Mouse (Mus musculus) liver, adult 2 months (tissue): Measurements from ENCODE around the gene Olfr286. TPM values are rescaled to one million over a fixed set of nuclear protein-coding genes. Genes with fewer than 3 reads are reported as not detected.

Source experiments
- DNase-seq: peaks from one replicate; pipeline ENCODE4 v3.0.0-alpha.2; 2011; ENCODE audit warnings: low read depth, low spot score; ENCODE audit errors: extremely low read depth
- H3K27ac ChIP-seq: fragments of 200-500 bp; replicated peaks from 2 replicates; pipeline ENCODE4 v1.5.1; 2012; ENCODE audit warnings: low read depth, mild to moderate bottlenecking, control low read depth, inconsistent platforms, low read length; ENCODE audit not compliant: insufficient read depth
- H3K27me3 ChIP-seq: fragments of 200-500 bp; 2 replicates; pipeline ENCODE4 v1.6.1; 2012; ENCODE audit warnings: mild to moderate bottlenecking, moderate library complexity, low read length, inconsistent platforms; ENCODE audit not compliant: control insufficient read depth, insufficient read depth
- H3K36me3 ChIP-seq: fragments of 200-500 bp; 2 replicates; pipeline ENCODE4 v1.6.1; 2012; ENCODE audit warnings: low read length, inconsistent platforms; ENCODE audit not compliant: control insufficient read depth, insufficient read depth
- H3K4me1 ChIP-seq: fragments of 200-500 bp; 2 replicates; pipeline ENCODE4 v1.6.1; 2011; ENCODE audit warnings: low read length; ENCODE audit not compliant: control insufficient read depth, insufficient read depth
- H3K4me3 ChIP-seq: fragments of 200-500 bp; 2 replicates; pipeline ENCODE4 v1.5.1; 2011; ENCODE audit warnings: low read depth, mild to moderate bottlenecking, control low read depth, low read length, moderate library complexity; ENCODE audit not compliant: insufficient read depth
- H3K79me2 ChIP-seq: fragments of 200-500 bp; 2 replicates; pipeline ENCODE4 v1.6.1; 2012; ENCODE audit warnings: inconsistent platforms, mild to moderate bottlenecking, low read length, moderate library complexity; ENCODE audit not compliant: control insufficient read depth, insufficient read depth
- H3K9ac ChIP-seq: fragments of 200-500 bp; 2 replicates; pipeline ENCODE4 v1.6.1; 2012; ENCODE audit warnings: low read depth, mild to moderate bottlenecking, control low read depth, inconsistent platforms, low read length
- CTCF ChIP-seq: fragments of 200-500 bp; IDR thresholded peaks from 2 replicates; pipeline ENCODE4 v1.5.1; 2011; ENCODE audit warnings: low read depth, low read length, control low read depth
- POLR2A ChIP-seq: fragments of 200-500 bp; IDR thresholded peaks from 2 replicates; pipeline ENCODE4 v1.6.1; 2011; ENCODE audit warnings: low read length, control low read depth; ENCODE audit not compliant: insufficient read depth; ENCODE audit errors: extremely low read depth
- WGBS: fragments of 180-500 bp; shearing (Covaris S2); methylation state at CpG from one replicate; pipeline ENCODE4 v1.1.7; 2018; 5-methylcytosine and 5-hydroxymethylcytosine counted together
- polyA plus RNA-seq: library from polyadenylated mRNA; depleted of rRNA; stranded (reverse); fragments of >200 nt; gene quantifications from 2 replicates; pipeline ENCODE4 v1.2.3, GENCODE M21; 2012
- total RNA-seq: library from RNA; depleted of rRNA; stranded (reverse); fragments of >200 nt; gene quantifications from 2 replicates; pipeline ENCODE4 v1.2.3, GENCODE M21; 2014

The Olfr286 gene
- total and polyA plus RNA-seq, 2 experiments = not detected

DNA sequence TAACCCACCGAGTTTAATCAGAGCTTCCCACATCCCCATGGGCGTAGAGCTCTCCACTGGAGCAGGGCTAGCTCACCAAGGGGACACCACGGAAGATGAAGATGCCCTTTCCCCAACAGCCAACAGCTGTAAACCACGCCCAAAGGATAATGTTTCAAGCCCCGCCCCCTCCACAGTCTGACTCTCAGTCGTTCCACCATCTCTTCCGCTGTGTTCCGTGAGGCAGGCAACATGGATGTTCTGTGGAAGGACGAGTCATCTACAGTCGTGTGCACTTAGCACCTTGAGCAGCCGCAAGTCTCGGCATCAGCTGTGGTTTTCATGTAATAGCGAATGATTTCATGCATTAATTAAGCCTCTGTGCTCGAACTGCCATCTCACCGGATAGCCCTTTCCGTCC is 8.6 kb downstream of the Olfr286 start:
- Histone ChIP-seq H3K27ac (no peak overlapping the region), H3K79me2 (no peaks in the 10 kb centered on the region), H3K9ac (no peak overlapping the region), H3K36me3 (no peaks in the 10 kb centered on the region), H3K27me3 (0 out of 2 replicates have a peak, but pooled peaks cover 2% of the 10 kb centered on the region), H3K4me3 (no peak overlapping the region), H3K4me1 (no peaks in the 10 kb centered on the region)
- DNase-seq = no peak
- TF ChIP-seq CTCF = no peak
- no peak for TF ChIP-seq POLR2A
- 54% methylated on average over 16 of the region's 16 CpGs for WGBS

GRCm38 (mm10) chr15:98222377-98222776 is 11.9 kb downstream of the Olfr286 start:
- Histone ChIP-seq H3K4me3 (no peak overlapping the region), H3K79me2 (no peaks in the 10 kb centered on the region), H3K9ac (no peak overlapping the region), H3K27me3 (0 out of 2 replicates have a peak, but pooled peaks cover 2% of the 10 kb centered on the region), H3K36me3 (no peaks in the 10 kb centered on the region), H3K4me1 (no peaks in the 10 kb centered on the region), H3K27ac (no peak overlapping the region)
- TF ChIP-seq CTCF = no peak
- TF ChIP-seq POLR2A = no peak
- no peak for DNase-seq

GRCm38 (mm10) chr15:98220877-98221276 is 13.4 kb downstream of the Olfr286 start, which contains the start of the genes Gm44579 and Olfr287:
Gene Gm44579 (minus strand): TSS chr15:98220977.
Gene Olfr287 (minus strand): TSS chr15:98221056.
- no peak within 1 kb of the TSS for H3K27ac ChIP-seq
- 0 out of 2 replicates have a peak, but pooled peaks cover 2% of the 10 kb centered on the region for H3K27me3 ChIP-seq
- no peak within 1 kb of the TSS for H3K4me3 ChIP-seq
- DNase-seq = no peak
- no peaks in the 10 kb centered on the region for H3K79me2 ChIP-seq
- H3K4me1 ChIP-seq = no peaks in the 10 kb centered on the region
- no peaks in the 10 kb centered on the region for H3K36me3 ChIP-seq
- WGBS = 67% methylated on average over 4 of the region's 4 CpGs
- no peak within 1 kb of the TSS for H3K9ac ChIP-seq
- TF ChIP-seq POLR2A (no peak), CTCF (no peak)

- 51% methylated on average over 5 of the region's 5 CpGs for WGBS
- Histone ChIP-seq H3K9ac (no peak overlapping the region), H3K79me2 (no peaks in the 10 kb centered on the region), H3K27ac (no peak overlapping the region), H3K36me3 (no peaks in the 10 kb centered on the region), H3K4me1 (no peaks in the 10 kb centered on the region), H3K4me3 (no peak overlapping the region), H3K27me3 (no peaks in the 10 kb centered on the region)
- TF ChIP-seq CTCF = no peak
- TF ChIP-seq POLR2A = no peak
- no peak for DNase-seq
Measured at GRCm38 (mm10) chr15:98214130-98214529, 20.1 kb downstream of the Olfr286 start.

DNA sequence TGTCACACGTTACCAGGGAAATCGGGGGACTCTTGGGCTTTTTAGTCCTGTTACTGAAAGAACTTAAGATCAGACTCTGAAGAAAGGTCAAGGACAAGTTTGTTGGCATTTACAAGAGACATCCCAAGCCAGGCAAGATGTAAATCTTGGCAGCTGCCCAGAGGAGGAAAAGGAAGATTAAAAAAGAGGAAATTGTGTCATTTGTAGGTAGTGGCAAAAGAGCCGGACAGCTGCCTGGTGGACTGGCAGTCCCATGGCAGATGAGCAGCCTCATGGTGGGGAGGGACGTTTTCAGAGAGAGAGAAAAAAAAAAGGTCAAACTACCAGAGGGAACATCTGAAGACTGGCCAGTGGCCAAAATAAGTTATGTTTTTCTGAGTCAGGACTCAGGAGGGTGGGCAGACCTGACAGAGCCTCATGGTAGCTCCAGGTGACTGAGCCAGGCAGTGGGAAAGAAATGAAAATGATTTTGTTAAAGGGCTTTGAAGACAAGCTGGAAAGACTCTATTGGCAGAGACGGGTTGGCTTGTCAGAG is 20.8 kb downstream of the Olfr286 start:
- no peak for DNase-seq
- Histone ChIP-seq H3K36me3 (no peaks in the 10 kb centered on the region), H3K27ac (no peak overlapping the region), H3K4me3 (no peak overlapping the region), H3K9ac (no peak overlapping the region), H3K27me3 (no peaks in the 10 kb centered on the region), H3K4me1 (no peaks in the 10 kb centered on the region), H3K79me2 (no peaks in the 10 kb centered on the region)
- WGBS = 68% methylated on average over 5 of the region's 5 CpGs
- no peak for TF ChIP-seq POLR2A
- TF ChIP-seq CTCF = no peak

DNA sequence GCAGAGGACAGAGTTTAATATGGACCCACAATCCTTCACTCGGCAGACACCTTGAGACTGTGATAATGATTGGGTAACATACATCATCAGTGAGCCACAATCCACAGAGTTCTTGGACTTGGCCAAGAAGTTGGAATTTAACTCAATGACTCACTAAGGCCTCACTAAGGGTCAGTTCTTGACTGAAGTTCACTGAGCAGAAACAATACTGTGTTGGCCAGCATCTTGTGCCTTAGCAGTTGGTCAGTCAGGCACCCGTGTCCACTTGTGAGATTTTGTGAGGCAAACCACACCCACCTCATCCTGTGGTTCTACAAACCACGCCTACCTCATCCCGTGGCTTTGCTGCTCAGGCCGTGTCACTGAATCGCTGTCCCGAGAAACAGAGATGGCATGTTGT is 24.6 kb downstream of the Olfr286 start:
- no peak overlapping the region for H3K4me3 ChIP-seq
- no peaks in the 10 kb centered on the region for H3K27me3 ChIP-seq
- H3K27ac ChIP-seq = no peak overlapping the region
- H3K79me2 ChIP-seq = no peaks in the 10 kb centered on the region
- no peaks in the 10 kb centered on the region for H3K36me3 ChIP-seq
- no peaks in the 10 kb centered on the region for H3K4me1 ChIP-seq
- H3K9ac ChIP-seq = no peak overlapping the region
- TF ChIP-seq POLR2A (no peak), CTCF (no peak)
- no peak for DNase-seq
- WGBS = 70% methylated on average over 7 of the region's 7 CpGs
